Mouse (Mus musculus): ENCODE results near the gene Dusp19. TPM values are rescaled to one million over a fixed set of nuclear protein-coding genes. Genes with fewer than 3 reads are reported as not detected.

Dusp19 gene
- polyA plus RNA-seq, 1 experiment from 2014 or later, result 21.2 TPM

- H3K27ac ChIP-seq, result no peak overlapping the region
- no peaks in the 10 kb centered on the region for H3K27me3 ChIP-seq
- H3K4me3 ChIP-seq, result no peak overlapping the region
- peaks cover 24% of the 10 kb centered on the region for H3K36me3 ChIP-seq
- H3K4me2 ChIP-seq (replicated peaks), result no peak overlapping the region
- no peaks in the 10 kb centered on the region for H3K4me1 ChIP-seq
- ATAC-seq (ENCODE audit: low FRiP score), result no peak
- H3K9me3 ChIP-seq (replicated peaks), result no peaks in the 10 kb centered on the region
- no peak overlapping the region for H3K9ac ChIP-seq
Observed at GRCm38 (mm10) chr2:80661414-80661813, 44.6 kb downstream of the Dusp19 start.

- ATAC-seq (ENCODE audit: low FRiP score), result no peak
- no peaks in the 10 kb centered on the region for H3K4me1 ChIP-seq
- H3K4me2 ChIP-seq (replicated peaks), result no peak overlapping the region
- H3K36me3 ChIP-seq, result peaks cover 18% of the 10 kb centered on the region
- no peak overlapping the region for H3K4me3 ChIP-seq
- WGBS, result 96% methylated on average over 2 of the region's 2 CpGs
- no peaks in the 10 kb centered on the region for H3K27me3 ChIP-seq
- no peak overlapping the region for H3K9ac ChIP-seq
- H3K9me3 ChIP-seq (replicated peaks), result no peaks in the 10 kb centered on the region
- H3K27ac ChIP-seq, result no peak overlapping the region
Observed at GRCm38 (mm10) chr2:80662682-80663081, 45.8 kb downstream of the Dusp19 start.

GRCm38 (mm10) chr2:80667396-80667964, 50.6 kb downstream of the Dusp19 start:
- no peak for ATAC-seq (ENCODE audit: low FRiP score)
- WGBS, result 92% methylated on average over 5 of the region's 5 CpGs

GRCm38 (mm10) chr2:80669868-80670666, 53.2 kb downstream of the Dusp19 start:
- no peak for ATAC-seq (ENCODE audit: low FRiP score)
- Histone ChIP-seq H3K36me3 (no peaks in the 10 kb centered on the region), H3K27me3 (no peaks in the 10 kb centered on the region), H3K9ac (no peak overlapping the region), H3K4me1 (no peaks in the 10 kb centered on the region), H3K4me3 (no peak overlapping the region), H3K4me2 (replicated peaks) (no peak overlapping the region), H3K27ac (no peak overlapping the region), H3K9me3 (replicated peaks) (no peaks in the 10 kb centered on the region)
- 73% methylated on average over 11 of the region's 11 CpGs for WGBS

More at GRCm38 (mm10) chr2:80667396-80667964, 50.6 kb downstream of the Dusp19 start:
- H3K4me1 ChIP-seq, result no peaks in the 10 kb centered on the region
- no peak overlapping the region for H3K9ac ChIP-seq
- no peak overlapping the region for H3K4me3 ChIP-seq
- no peaks in the 10 kb centered on the region for H3K9me3 ChIP-seq (replicated peaks)
- peaks cover 5% of the 10 kb centered on the region; the same call in 1 of the 2 replicates for H3K36me3 ChIP-seq
- H3K27me3 ChIP-seq, result no peaks in the 10 kb centered on the region
- H3K4me2 ChIP-seq (replicated peaks), result no peak overlapping the region
- H3K27ac ChIP-seq, result no peak overlapping the region

- ATAC-seq (ENCODE audit: low FRiP score), result no peak
- no peak overlapping the region for H3K27ac ChIP-seq
- no peaks in the 10 kb centered on the region for H3K4me1 ChIP-seq
- no peaks in the 10 kb centered on the region for H3K27me3 ChIP-seq
- no peak overlapping the region for H3K4me3 ChIP-seq
- no peaks in the 10 kb centered on the region for H3K9me3 ChIP-seq (replicated peaks)
- no peaks in the 10 kb centered on the region for H3K36me3 ChIP-seq
- no peak overlapping the region for H3K4me2 ChIP-seq (replicated peaks)
- H3K9ac ChIP-seq, result no peak overlapping the region
- 90% methylated on average over 8 of the region's 8 CpGs for WGBS
Observed at GRCm38 (mm10) chr2:80678803-80679202, 62.0 kb downstream of the Dusp19 start.

MicroRNA genes within 50 kb of the gene (microRNA counts, 519-probe panel; counts per million panel counts)
- 470 counts per million, percentile 58 among the panel's probes with 10 or more counts for microRNA mmu-miR-684

Small RNA genes lying within 50 kb of the gene (microRNA-seq; reads per million reads assigned to microRNA genes)
- not detected for gene Mir684-1

Other genes starting within 250 kb of the Dusp19 start
- gene Frzb, start 169.4 kb upstream of the Dusp19 start, polyA plus RNA-seq (2016; fragmentation: Nextera tagmentation; extraction: Ambion mirVana), result 23.3 and 34.6 TPM in 2 replicates
- 109 TPM in 2 replicates for gene Nckap1, start 35.7 kb upstream of the Dusp19 start, polyA plus RNA-seq (2016; fragmentation: Nextera tagmentation; extraction: Ambion mirVana)
- 52.3 and 53.0 TPM in 2 replicates for gene Nup35, start 191 bp downstream of the Dusp19 start, polyA plus RNA-seq (2016; fragmentation: Nextera tagmentation; extraction: Ambion mirVana)

Data from hindbrain, embryonic 12.5 days (tissue).